Mouse (Mus musculus) heart, postnatal 4 days (tissue): ENCODE measurements around the gene Mrpl48. TPM values are rescaled to one million over a fixed set of nuclear protein-coding genes. Genes with fewer than 3 reads are reported as not detected.

Experiments used
- DNase-seq: peaks from one replicate; pipeline ENCODE4 v3.0.0; 2021
- total RNA-seq, 2 experiments: library from RNA; stranded (reverse); gene quantifications; 2 replicates each; pipeline ENCODE4 v1.2.3; 2021

Gene Mrpl48
- total RNA-seq, 2 experiments from 2014 or later, result 74.9 to 78.5 TPM

DNA sequence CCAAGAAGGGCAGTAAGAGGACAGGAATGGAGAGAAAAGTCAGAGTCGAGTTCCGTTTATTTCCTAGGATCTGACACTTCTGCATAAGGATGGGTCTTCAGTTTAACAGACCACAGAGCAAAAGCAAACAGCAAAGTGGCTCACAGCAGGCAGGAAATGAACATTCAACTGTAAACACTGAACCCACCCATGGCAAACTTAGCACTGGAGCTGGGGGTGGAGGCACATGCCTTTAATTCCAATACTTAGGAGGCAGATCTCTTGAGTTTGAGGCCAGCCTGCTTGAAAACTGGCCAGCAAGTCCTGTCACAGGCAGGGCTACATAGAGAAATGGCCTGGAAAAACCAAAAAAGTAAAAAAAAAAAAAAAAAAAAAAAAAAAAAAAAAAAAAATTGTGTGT lies 74.6 kb downstream of the Mrpl48 start:
- no peak for DNase-seq

DNA sequence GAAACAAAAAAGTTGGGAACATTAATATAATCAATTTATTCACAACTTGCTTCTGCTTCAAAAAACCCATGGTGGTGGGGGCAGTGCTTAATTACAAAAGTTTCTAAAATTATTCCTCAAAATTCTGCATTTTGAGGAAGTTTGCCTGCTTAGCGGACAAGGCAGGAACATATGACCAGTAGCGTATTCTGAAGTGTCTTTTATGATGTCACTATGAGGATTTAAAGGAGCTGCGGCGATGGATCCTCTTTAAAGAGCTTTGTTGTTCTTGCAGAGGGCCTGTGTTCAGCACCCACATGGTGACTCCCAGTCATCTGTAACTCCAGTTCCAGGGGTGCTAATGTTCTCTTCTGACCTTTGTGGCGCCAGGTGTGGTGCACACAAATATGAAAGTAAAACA lies 77.3 kb downstream of the Mrpl48 start:
- DNase-seq, result no peak

DNA sequence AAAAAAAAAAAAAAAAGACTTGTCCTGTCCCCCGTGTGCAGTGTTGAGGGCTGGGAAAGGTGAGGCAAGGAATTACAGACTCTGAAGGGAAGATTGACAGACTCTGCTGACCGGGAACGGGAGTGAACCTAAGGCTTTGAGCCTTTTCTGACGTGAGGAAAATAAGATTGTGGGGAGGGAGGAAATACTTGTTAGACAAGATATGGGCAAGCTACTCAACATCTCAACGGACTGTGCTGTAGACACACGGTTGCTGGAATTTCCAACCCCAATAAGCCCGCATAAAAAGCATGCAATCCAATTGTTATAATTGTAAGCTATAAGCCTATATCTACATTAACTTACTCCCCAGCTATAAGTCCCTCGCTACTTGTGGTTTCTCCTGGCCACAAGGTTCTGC lies 83.4 kb downstream of the Mrpl48 start:
- DNase-seq, result no peak

DNA sequence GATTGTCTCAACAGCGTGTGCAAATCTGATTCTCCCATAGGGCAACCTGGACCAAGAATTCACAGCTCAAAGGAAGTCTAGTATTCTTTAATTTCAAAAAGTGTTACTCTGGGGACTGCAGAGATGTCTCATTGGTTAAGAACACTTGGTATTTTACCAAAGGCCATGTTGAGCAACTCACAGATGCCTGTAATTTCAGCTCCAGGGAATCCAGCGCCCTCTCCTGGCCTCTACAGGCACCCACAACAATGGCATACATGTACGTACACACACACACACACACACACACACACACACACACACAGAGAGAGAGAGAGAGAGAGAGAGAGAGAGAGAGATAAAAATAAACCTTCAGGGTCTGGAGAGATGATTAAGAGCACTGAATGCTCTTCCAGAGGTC lies 85.9 kb downstream of the Mrpl48 start:
- no peak for DNase-seq

DNA sequence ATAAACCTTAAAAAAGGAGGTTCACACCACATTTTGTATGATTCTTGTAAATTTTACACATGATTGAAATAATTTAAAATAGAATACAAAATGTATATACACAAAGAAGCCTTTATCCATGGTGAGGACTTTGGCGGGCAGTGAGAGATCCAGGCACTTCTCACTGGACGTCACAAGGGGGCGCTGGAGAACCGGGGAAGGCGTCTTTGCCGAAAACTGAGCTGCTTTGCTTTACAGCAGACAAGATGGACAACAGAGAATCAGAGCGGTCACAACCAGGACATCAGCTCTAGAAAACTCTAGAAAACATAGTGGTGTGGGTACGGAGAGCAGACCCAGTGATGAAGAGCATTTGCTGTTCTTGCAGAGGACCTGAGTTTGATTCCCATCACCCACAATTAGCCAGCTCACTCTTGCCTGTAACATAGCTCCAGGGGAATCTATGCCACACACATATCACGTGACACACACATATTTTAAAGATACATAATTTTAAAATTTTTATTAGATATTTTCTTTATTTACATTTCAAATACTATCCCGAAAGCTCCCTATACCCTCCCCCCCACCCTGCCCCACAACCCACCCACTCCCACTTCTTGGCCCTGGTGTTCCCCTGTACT lies 87.3 kb downstream of the Mrpl48 start:
- peak; percentile 92 for DNase-seq

DNA sequence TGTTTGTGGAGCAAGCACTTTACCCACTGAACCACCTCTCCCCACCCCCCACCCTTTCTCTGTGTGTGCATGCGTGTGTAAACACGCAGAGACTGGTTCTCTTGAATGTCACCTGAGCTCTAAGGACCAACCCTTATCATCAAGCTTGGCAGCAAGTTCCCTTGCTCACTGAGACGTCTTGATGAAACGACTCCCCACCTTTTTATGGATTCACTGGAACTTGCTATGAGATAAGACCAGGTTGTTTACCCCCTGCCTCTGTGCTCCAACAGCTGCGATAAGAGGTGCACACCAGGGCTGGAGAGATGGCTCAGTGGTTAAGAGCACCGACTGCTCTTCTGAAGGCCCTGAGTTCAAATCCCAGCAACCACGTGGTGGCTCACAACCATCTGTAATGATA lies 87.9 kb downstream of the Mrpl48 start:
- no peak for DNase-seq

DNA sequence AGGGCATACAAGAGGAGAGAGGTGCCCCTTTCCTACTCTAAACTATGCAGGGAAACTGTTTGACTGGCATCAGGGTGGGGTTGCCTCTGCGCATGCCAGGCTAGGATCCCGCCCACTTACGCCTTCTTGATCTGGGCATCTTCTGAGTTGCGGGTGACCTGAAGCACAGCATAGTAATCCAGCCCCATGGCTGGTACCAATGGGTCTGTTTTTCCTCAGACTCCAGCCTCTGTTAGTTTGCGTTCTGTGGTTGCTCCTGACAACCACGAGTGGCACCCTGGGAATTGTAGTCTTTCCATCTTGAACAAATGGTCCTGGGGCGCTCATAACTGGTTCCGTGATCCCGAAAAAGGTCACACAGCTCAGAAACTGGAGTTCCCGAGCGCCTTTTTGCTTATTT lies 93.5 kb downstream of the Mrpl48 start, which contains the start of gene Dnajb13:
TSS of gene Dnajb13 (minus strand) at position 388 of the 400 bp plus-strand sequence.
- DNase-seq, result no peak

DNA sequence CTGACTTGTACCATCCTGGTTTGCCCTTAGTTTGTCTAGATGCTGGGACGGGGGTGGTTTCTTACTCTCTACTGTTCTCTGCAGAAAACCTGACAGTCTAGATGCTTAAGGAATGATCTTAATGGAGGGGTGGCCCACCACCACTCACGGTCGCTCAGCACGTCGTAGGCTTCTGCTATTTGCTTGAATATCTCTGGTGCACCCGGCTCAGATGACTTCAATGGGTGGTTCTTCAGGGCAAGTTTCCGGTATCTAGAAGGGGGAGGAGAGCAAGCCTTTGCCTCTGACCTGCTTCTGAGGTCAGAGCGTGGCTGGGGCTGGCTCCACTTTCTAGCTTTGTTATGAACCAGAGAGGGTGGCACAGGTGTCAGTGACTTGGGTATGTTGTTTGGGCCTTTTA lies 96.5 kb downstream of the Mrpl48 start:
- DNase-seq, result no peak

DNA sequence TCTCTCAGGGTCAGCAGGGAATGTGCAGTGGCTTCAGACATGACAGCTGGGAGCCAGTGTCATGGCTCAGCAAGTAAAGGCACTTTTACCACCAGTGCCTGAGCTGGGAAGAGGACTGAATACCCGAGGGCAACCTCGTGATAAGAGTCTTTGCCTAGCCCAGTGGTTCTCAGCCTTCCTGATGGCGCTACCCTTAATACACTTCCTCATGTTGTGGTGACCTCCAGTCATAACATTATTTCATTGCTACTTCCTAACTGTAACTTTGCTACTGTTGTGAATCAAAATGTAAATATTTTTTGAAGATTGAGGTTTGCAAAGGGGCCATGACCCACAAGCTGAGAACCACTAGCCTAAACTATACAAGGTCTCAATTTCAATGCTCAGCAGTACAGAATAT lies 99.4 kb downstream of the Mrpl48 start:
- no peak for DNase-seq

DNA sequence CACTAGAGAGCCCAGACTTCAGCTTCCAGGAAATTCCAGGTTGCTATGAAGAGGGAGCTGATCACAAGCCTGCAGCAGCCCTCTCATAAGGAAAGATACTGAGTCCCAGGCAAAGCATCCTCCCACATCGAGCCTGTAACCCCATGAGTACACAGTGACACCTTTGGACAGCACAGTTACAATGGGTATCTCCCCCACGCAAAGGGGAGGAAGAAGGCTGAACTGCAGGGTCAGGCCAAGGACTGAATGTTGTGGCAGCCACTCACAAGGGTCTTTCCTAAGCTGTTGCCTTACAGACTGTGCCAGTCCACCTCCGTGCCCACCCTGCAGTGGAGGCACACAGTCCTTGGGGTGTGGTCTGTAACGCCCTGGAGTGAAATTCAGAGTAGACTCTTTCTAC lies 101.6 kb downstream of the Mrpl48 start:
- DNase-seq, result no peak

DNA sequence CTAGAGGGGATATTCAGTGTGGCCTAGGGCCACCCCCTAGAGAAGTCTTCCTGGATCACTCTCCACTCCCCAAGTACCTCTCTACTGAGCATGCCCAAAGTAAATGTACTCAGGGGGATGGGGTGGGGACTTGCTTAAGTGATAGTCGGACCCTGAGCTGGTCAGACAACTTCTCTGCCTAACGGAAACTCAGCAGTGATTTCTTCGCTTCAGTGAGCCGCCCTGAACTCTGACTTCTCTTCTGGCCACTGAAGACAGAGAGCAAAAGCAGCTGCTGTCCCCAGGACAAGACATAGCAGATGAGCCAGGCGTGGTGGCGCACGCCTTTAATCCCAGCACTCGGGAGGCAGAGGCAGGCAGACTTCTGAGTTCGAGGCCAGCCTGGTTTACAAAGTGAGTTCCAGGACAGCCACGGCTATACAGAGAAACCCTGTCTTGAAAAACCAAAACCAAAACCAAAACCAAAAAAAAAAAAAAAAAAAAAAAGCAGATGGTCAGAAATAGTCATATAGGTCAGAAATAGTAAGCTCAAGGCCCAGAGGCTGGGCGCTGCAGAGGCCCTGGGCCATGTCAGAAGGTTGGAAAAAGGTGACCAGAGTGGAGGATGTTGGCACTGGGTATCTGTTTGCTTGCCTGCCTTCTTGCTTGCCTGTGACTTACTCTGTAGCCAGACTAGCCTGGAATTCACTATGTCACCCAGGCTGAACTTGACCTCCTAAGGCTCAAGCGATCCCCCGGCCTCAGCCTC lies 103.2 kb downstream of the Mrpl48 start:
- DNase-seq, result no peak

DNA sequence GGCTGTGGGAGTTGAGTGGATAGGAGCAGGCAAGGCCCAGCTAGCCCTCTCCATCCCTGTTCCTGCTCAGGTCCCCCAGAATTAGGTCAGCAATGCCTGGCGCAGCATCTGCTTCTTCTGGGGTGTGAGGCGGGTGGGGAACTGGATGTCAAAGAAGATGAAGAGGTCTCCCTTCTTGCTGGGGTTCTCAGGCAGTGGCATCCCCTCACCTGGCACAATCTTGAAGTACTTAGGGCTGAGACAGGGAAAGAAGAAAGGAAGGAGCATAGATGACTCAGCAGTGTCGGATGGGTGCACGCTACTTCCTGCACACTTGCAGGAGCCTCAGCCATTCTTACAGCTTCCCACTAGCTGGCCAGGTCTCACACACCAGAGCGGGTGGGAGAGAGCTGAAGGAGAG lies 105.0 kb downstream of the Mrpl48 start:
- DNase-seq, result no peak

DNA sequence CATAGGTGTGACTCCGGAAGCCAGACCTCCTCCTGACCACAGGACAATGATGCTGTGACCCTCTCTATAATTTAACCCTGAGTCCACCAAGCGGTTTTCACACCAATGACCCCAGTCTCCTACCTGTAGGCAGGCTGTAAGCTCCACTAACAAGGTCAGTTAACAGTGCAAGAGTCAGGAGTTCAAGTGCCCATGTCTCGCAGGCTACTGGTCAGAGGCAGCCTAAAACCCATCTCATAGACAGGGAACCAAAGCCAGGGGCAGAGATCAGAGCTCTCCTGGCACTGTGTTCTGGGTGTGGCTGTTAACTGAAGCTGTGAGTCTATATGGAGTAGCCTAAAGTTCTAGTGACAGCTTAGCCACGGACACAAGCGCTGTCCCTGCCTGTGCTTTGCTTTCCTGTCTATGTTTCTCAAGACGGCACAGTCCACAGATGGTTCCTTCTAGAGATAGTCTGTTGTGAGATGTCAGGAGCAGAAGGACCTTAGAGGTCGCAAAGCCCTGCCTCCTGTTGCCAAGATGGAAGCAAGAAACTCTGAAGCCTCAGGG lies 105.7 kb downstream of the Mrpl48 start:
- DNase-seq, result no peak

DNA sequence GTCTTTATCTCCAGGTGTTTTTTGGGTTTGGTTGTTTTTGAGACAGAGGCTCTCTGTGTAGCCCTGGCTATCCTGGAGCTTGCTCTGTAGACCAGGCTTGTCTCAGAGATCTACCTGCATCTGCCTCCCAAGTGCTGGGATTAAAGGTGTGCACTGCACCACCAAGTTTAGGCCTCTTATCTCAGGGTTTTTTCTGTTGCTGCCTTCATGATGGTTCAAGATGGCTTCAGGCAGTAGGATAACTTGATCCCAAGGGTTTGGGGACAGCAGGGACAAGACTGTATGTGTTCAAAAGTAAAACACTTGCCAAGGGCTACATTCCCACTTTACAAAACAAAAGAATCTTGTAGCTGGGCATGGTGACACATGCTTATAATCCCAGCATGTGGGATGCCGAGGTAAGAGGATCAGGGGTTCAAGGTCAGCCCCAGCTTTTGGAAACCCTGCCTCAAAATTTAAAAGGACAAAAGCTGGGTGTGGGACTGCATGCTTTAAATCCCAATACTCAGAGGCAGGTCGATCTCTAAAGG lies 106.2 kb downstream of the Mrpl48 start:
- DNase-seq, result no peak

DNA sequence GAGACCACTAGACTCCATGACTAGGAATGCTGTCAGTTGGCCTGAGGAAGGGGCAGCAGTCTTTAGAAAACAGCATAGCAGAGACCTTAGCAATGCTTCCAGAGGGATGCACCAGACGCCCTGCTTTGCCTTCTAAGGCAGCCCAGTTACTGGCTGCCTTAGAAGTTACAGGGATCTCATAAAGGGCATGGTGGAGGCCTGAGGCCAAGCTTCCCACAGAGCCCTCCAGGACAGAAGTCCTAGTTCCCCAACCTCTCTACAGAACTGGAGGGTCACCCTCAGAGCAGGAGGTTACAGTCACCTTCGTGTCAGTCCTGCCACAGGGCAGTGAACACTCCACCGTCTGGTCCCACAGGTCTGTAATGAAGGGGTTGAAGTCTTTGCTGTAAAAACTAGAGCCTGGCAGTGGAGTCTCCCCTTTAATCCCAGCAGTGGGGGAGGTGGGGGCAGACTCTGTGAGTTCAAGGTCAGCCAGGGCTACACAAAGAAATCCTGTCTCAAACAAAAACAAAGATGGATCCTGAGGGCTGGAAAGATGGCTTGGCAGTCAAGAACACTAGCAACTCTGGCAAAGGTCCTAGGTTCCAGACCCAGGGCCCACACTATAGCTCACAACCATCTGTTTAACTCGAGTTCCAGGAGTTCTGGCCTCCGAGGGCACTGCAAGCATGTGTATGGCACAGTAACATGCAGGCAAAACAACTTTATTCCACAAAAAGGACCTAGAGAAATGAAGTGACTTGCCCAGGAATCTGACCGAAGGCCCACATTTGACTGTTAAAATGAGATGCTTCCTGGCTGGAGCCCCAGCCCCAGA lies 106.9 kb downstream of the Mrpl48 start:
- DNase-seq, result no peak

DNA sequence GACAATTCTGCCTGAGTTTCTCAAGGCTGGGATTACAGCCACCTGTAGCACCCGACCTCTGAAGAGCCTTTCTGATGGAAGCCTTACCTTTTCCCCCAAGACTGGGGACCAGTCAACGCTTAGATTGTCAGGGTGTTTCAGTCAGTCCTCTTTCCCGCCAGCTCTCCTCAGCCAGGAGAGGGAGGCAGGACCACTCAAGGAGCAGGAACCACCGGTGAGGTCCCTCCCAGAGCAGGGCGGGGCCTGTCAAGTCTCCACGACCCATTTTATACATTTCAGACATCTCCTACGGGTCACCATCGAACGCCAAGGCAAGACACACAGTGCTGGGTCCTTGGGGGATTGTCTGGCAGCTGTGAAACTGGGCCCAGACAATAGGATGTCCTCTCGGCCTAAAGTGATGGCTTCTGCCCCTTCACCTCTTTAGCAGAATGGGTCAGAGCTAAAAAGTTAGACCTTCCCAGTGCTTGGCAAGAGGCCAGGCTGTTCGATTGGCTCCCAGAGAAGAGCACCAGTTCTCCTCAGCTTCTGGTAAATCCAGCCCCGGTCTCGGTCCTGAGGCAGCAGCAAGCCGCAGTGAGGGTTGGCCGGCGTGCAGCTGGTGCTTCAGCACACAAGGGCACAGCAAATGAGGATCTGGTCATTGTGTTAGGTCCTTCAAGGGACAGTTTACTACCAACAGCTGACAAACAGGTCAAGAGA lies 107.7 kb downstream of the Mrpl48 start:
- DNase-seq, result peak; percentile 43

DNA sequence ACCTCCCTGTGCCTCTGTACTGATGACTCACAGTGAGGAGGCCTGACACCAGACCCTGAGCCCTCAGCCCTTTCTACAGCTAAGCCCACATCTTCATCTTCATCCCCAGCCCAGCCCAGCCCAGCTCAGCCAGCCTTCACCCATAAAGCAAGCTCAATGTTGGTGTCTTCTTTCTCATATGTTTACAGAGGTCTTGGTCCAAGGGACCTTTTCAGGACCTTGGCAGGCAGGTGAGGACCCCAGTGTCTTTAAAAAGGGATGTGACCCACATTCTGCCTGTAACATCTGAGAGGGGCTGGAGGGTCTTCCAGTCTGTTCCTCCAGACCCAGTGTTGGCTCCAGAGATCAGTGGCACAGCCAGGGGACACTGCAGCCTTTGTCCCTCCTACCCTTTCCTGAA lies 108.6 kb downstream of the Mrpl48 start:
- DNase-seq, result no peak

DNA sequence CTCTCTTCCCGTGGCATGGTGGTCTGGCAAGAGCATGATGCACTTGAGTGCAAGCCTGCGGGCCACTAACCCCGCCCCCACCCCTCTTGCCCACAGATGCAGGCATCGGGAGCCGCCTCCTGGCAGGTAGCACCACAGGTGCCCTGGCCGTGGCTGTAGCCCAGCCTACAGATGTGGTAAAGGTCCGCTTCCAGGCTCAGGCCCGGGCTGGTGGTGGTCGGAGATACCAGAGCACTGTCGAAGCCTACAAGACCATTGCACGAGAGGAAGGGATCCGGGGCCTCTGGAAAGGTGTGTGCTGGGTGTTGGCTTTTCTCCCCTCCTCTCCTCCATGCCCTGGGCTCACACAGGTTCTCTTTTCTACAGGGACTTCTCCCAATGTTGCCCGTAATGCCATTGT lies 110.1 kb downstream of the Mrpl48 start:
- DNase-seq, result no peak

DNA sequence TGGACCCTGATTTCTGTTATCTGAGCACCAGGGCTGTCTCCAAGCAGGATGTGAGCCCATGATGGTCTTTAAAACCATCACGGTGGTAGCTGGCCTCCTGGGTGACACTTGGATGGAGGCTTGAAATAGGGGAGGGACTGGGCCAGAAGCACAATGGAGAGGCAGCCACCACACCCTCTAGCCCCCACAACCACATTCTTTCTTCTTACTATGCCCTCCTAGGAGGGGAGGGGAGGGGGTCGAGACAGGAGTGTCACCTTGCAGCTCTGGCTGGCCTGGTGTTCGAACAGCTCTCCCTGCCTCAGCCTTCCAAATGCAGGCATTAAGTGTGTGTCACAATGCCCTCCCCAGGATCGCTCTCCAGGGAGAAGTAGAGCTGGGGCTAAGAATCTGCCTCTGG lies 110.7 kb downstream of the Mrpl48 start:
- DNase-seq, result no peak

DNA sequence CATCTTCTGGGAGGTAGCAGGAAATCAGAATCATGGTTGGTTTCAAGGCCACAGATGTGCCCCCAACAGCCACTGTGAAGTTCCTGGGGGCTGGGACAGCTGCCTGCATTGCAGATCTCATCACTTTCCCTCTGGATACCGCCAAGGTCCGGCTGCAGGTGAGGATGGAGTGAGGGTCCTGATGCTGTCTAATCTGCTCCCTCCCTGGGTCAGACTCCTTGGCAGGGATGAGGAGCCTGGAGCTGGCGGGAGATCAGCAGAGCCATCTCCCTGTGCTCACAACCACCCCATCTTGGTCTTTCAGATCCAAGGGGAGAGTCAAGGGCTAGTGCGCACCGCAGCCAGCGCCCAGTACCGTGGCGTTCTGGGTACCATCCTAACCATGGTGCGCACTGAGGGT lies 111.3 kb downstream of the Mrpl48 start:
- DNase-seq, result no peak

DNA sequence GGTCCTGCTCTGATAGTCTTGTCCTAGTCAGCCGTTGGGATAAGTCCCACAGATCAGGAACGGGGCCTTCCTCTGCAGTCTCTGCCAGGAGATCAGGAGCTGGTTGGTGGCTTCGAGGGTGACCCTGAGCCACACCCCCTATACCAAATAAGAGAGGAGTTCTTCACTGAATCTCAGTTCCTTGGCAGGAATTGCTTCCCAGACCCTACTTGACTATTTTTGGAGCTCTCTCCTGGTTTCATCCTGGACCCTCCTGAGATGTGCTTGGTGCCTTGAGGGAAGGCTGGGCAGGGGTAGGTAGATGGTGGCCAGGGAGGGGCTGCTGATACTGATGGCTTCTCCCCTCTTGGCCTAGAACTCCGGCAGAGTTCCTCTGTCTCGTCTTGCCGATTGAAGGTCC lies 111.7 kb downstream of the Mrpl48 start:
- DNase-seq, result no peak
